14 mouse cellular contexts compared by ENCODE assay signal in the genomic region with DNA sequence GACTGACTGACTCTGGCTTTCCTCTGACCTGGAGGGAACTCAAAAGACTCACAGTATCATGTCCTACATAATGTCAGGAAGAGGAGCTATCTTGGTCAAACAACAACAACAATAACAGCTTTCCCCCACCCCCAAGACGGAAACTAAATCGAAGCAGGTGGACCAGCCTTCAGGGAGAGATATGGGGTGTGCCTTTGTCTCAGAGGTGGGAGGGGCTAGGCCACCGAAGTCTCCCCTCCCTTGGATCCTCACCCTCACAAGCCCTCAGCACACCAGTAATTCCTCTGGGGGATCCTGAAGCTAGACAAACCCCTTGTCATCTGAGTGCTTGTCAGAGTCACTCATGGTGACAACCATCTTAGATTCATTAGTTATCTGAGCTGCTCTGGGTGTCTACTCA. TPM values are rescaled to one million over a fixed set of nuclear protein-coding genes. Genes with fewer than 3 reads are reported as not detected.
A peak's percentile ranks its signal among the peaks of the same experiment; 100 is the strongest.
DNase-seq lines count a peak whose midpoint lies in the region; ATAC-seq and TF ChIP-seq lines count a peak whose summit lies in the region.
"Had no signal": no experiment of that assay in that cellular context is flagged by ENCODE, and none has a peak within 500 bp of the region (broad histone marks: within the 10 kb centered on the region; RNA-seq: fewer than 3 reads in every experiment).

No protein-coding gene starts in this region.

- TF ChIP-seq CTCF in heart, adult 2 months (IDR thresholded peaks at IDR 0.05), result no peak
- TF ChIP-seq CTCF in lung, adult 2 months (IDR thresholded peaks at IDR 0.05; ENCODE audit: insufficient read depth, low read length), result no peak

- peaks cover 4% of the 10 kb centered on the region; the same call in 1 of the 2 replicates for H3K4me1 ChIP-seq in heart, adult 2 months (ENCODE audit: control insufficient read depth, insufficient read depth, low read length)
- H3K4me1 ChIP-seq in lung, embryonic 15.5 days, result peaks cover 34% of the 10 kb centered on the region
- no peaks in the 10 kb centered on the region for H3K4me1 ChIP-seq in lung, adult 2 months (ENCODE audit: control insufficient read depth, insufficient read depth, low read length)
- H3K4me1 ChIP-seq: hindbrain, embryonic 12.5 days had no signal

- H3K4me3 ChIP-seq in heart, adult 2 months, result no peak overlapping the region
- H3K4me3 ChIP-seq in lung, embryonic 15.5 days, result no peak overlapping the region
- H3K4me3 ChIP-seq in lung, adult 2 months (replicated peaks; ENCODE audit: extremely low read depth, low read depth, low read length), result no peak overlapping the region
- H3K4me3 ChIP-seq: hindbrain, embryonic 12.5 days; myocyte had no signal

- H3K9me3 ChIP-seq in lung, embryonic 15.5 days, result no peaks in the 10 kb centered on the region
- H3K9me3 ChIP-seq: hindbrain, embryonic 12.5 days had no signal

- intact Hi-C loops in heart, adult 2 months (cut with DNase I), result no loop called here
- intact Hi-C loops in heart, postnatal 10 days (cut with DNase I), result no loop called here

- H3K4me2 ChIP-seq in lung, embryonic 15.5 days, result no peak overlapping the region
- H3K4me2 ChIP-seq: hindbrain, embryonic 12.5 days; midbrain, embryonic 11.5 days had no signal

- peak overlapping the region; percentile 58 for H3K27ac ChIP-seq in heart, adult 2 months
- H3K27ac ChIP-seq in lung, embryonic 15.5 days, result no peak overlapping the region
- H3K27ac ChIP-seq: hindbrain, embryonic 12.5 days had no signal

- no peaks in the 10 kb centered on the region for H3K27me3 ChIP-seq in heart, adult 2 months (ENCODE audit: control insufficient read depth, insufficient read depth, low read length)
- no peaks in the 10 kb centered on the region for H3K27me3 ChIP-seq in lung, embryonic 15.5 days
- H3K27me3 ChIP-seq: hindbrain, embryonic 12.5 days had no signal

- peak; percentile 13; the same call in 1 of the 2 replicates for ATAC-seq in lung, embryonic 15.5 days (ENCODE audit: borderline replicate concordance, extremely low read depth, low FRiP score, low TSS enrichment)
- ATAC-seq in megakaryocyte-erythroid progenitor cell, adult 5-6 weeks (replicated peaks; ENCODE audit: low FRiP score, low TSS enrichment, poor library complexity, severe bottlenecking), result peak; percentile 64
- ATAC-seq in granulocyte monocyte progenitor cell, adult 5-6 weeks (replicated peaks; ENCODE audit: poor library complexity, severe bottlenecking), result no peak
- ATAC-seq: forebrain, embryonic 14.5 days had no signal

- no peak for TF ChIP-seq EP300 in heart, adult 2 months (IDR thresholded peaks at IDR 0.05; ENCODE audit: insufficient read depth, low read depth, low read length)

- H3K36me3 ChIP-seq in heart, adult 2 months (ENCODE audit: control insufficient read depth, insufficient read depth, low read length), result peaks cover 14% of the 10 kb centered on the region
- 0 out of 2 replicates have a peak, but pooled peaks cover 3% of the 10 kb centered on the region for H3K36me3 ChIP-seq in lung, embryonic 15.5 days

- H3K79me2 ChIP-seq in heart, adult 2 months (replicated peaks; ENCODE audit: control insufficient read depth, insufficient read depth, low read length), result no peaks in the 10 kb centered on the region

- TF ChIP-seq POLR2A in heart, adult 2 months (IDR thresholded peaks at IDR 0.05; ENCODE audit: insufficient read depth, low read depth, low read length), result no peak
- no peak for TF ChIP-seq POLR2A in lung, adult 2 months (IDR thresholded peaks at IDR 0.05; ENCODE audit: borderline replicate concordance, extremely low read depth, low read depth, low read length)

- H3K9ac ChIP-seq in heart, adult 2 months (ENCODE audit: low read depth, low read length), result no peak overlapping the region
- H3K9ac ChIP-seq in lung, embryonic 15.5 days, result no peak overlapping the region
- H3K9ac ChIP-seq: hindbrain, embryonic 12.5 days had no signal

- 22% methylated on average over 3 of the region's 3 CpGs for WGBS in heart, adult 2 months
- 28% methylated on average over 3 of the region's 3 CpGs for WGBS in lung, embryonic 15.5 days
- WGBS in lung, adult 2 months, result 36% methylated on average over 3 of the region's 3 CpGs

- no peak for DNase-seq in heart, adult 2 months
- DNase-seq in heart, postnatal 10 days, result no peak
- DNase-seq in lung, adult 2 months, result no peak
- DNase-seq in liver, result peak; percentile 58
- DNase-seq: cerebellum, adult 2 months; right cerebral cortex, adult 18-20 months; thymus, postnatal 14 days had no signal

RNA-seq across cellular contexts. Expression of gene 2700097O09Rik, which starts 20.1 kb away (rescaled TPM):
- 1 to 10 TPM; 7.7 to 9.3 TPM for total RNA-seq in heart, adult 2 months (2021)
- polyA plus RNA-seq in heart, adult 2 months (2012; rRNA removed), result 8.0 and 16.1 TPM in 2 replicates
- 1 to 10 TPM; 7.9 to 8.1 TPM for total RNA-seq in heart, postnatal 10 days (2021)
- 37.7 and 39.5 TPM in 2 replicates for polyA plus RNA-seq in lung, embryonic 15.5 days (2015; fragmentation: Nextera tagmentation; extraction: Ambion mirVana)
- polyA plus RNA-seq in lung, adult 2 months (2012; rRNA removed), result 3.3 and 6.4 TPM in 2 replicates
- 32.7 and 33.2 TPM in 2 replicates for total RNA-seq in megakaryocyte-erythroid progenitor cell, adult 5-6 weeks (2014; fragmentation: Nextera tagmentation)
- 19.6 and 20.7 TPM in 2 replicates for total RNA-seq in megakaryocyte-erythroid progenitor cell, adult 5-6 weeks (2017)
- total RNA-seq in granulocyte monocyte progenitor cell, adult 5-6 weeks (2014; fragmentation: Nextera tagmentation), result 5.2 and 36.6 TPM in 2 replicates
- total RNA-seq in granulocyte monocyte progenitor cell, adult 5-6 weeks (2017), result 10.6 and 12.1 TPM in 2 replicates

RNA-seq across cellular contexts. Expression of gene Srp54a, which starts 20.2 kb away (rescaled TPM):
- 10 to 100 TPM; 89.7 to 99.9 TPM for total RNA-seq in heart, adult 2 months (2021)
- polyA plus RNA-seq in heart, adult 2 months (2012; rRNA removed), result 14.7 and 23.8 TPM in 2 replicates
- total RNA-seq in heart, postnatal 10 days (2021), result 100 to 1,000 TPM; 101 to 102 TPM
- polyA plus RNA-seq in lung, embryonic 15.5 days (2015; fragmentation: Nextera tagmentation; extraction: Ambion mirVana), result 165 and 178 TPM in 2 replicates
- polyA plus RNA-seq in lung, adult 2 months (2012; rRNA removed), result 16.7 and 21.0 TPM in 2 replicates
- total RNA-seq in megakaryocyte-erythroid progenitor cell, adult 5-6 weeks (2014; fragmentation: Nextera tagmentation), result 72.6 and 88.9 TPM in 2 replicates
- 194 and 251 TPM in 2 replicates for total RNA-seq in megakaryocyte-erythroid progenitor cell, adult 5-6 weeks (2017)
- total RNA-seq in granulocyte monocyte progenitor cell, adult 5-6 weeks (2014; fragmentation: Nextera tagmentation), result 80.6 and 85.1 TPM in 2 replicates
- 237 and 257 TPM in 2 replicates for total RNA-seq in granulocyte monocyte progenitor cell, adult 5-6 weeks (2017)

RNA-seq across cellular contexts. Expression of gene Baz1a, which starts 45.7 kb away (rescaled TPM):
- total RNA-seq in heart, adult 2 months (2021), result 1 to 10 TPM; 7.0 to 7.8 TPM
- polyA plus RNA-seq in heart, adult 2 months (2012; rRNA removed), result 1.4 and 3.9 TPM in 2 replicates
- total RNA-seq in heart, postnatal 10 days (2021), result 10 to 100 TPM; 11.8 to 13.5 TPM
- 20.1 and 24.8 TPM in 2 replicates for polyA plus RNA-seq in lung, embryonic 15.5 days (2015; fragmentation: Nextera tagmentation; extraction: Ambion mirVana)
- polyA plus RNA-seq in lung, adult 2 months (2012; rRNA removed), result 2.7 and 5.5 TPM in 2 replicates
- total RNA-seq in megakaryocyte-erythroid progenitor cell, adult 5-6 weeks (2014; fragmentation: Nextera tagmentation), result 105 and 128 TPM in 2 replicates
- 98.9 and 112 TPM in 2 replicates for total RNA-seq in megakaryocyte-erythroid progenitor cell, adult 5-6 weeks (2017)
- 153 and 161 TPM in 2 replicates for total RNA-seq in granulocyte monocyte progenitor cell, adult 5-6 weeks (2014; fragmentation: Nextera tagmentation)
- 156 and 170 TPM in 2 replicates for total RNA-seq in granulocyte monocyte progenitor cell, adult 5-6 weeks (2017)

Comparison
In these comparisons a context has a peak if more than half of its experiments do, and no peak if none do; other contexts are left out.
1. RNA of gene Baz1a, which starts 45.7 kb away (total RNA-seq): 153 to 170 TPM in granulocyte monocyte progenitor cell, adult 5-6 weeks and 98.9 to 128 TPM in megakaryocyte-erythroid progenitor cell, adult 5-6 weeks; 11.8 to 13.5 TPM in heart, postnatal 10 days and 7.0 to 7.8 TPM in heart, adult 2 months; every median in the first group is over 4 times any median in the second.